Mouse (Mus musculus) mammary gland, adult 2 months (tissue): ENCODE measurements around the gene Fam219a. TPM values are rescaled to one million over a fixed set of nuclear protein-coding genes. Genes with fewer than 3 reads are reported as not detected.

Experiments used
- polyA plus RNA-seq: library from polyadenylated mRNA; depleted of rRNA; stranded (reverse); fragments of >200 nt; gene quantifications from 2 replicates; pipeline ENCODE4 v1.2.3, GENCODE M21; 2012; ENCODE audit warnings: low replicate concordance; rRNA removed

The Fam219a gene
- 20.6 and 53.7 TPM in 2 replicates for polyA plus RNA-seq

DNA sequence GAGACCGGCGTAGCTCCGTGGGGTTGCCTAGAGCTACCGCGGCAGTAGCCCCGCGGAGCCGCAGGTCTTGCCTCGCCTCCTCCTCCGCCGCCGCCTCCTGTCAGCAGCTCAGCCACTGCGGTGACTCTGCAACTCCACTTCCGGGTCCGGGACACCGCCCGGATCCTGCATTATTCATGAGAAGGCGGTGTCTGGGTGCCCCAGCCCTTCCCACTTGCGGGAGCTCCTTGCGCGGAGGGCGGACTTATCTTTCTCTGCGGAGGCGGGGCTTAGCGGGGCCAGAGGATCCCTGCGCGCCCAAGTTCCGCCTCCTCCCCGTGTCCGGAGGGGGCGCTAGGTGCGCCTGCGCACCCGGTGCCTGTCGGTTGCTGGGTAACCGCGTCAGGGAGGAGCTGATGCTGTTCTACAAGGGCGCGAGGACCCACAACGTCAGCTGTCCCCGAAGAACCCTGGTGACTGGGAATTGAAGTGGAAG, at the start of gene Fam219a, which contains the start of gene Dnaic1:
Fam219a (minus strand) TSS at position 128 of the 475 bp plus-strand sequence.
Dnaic1 (plus strand) TSS at position 365 of the 475 bp plus-strand sequence.

DNA sequence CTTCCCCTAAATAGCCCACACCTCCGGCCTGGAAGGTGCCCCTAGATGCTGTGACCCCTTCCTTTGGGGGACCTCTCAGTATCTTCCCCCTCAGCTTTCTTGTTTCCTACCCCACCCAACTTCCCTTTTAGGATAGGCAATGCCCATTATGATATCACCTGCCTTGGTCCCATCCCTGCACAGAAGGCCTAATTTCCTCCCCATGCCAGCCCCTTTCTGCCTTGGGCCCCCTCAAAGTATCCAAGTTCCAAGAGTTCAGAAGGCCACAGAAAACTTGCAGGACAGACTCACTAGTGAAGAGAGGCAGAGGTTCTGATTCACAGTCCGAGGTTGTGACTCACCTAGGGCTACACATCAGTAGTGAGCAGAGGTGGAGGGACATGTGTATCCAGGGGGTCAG, 52.1 kb downstream of the Fam219a start, which contains the start of gene 1110017D15Rik:
1110017D15Rik (minus strand) TSS at position 101 of the 400 bp plus-strand sequence.

DNA sequence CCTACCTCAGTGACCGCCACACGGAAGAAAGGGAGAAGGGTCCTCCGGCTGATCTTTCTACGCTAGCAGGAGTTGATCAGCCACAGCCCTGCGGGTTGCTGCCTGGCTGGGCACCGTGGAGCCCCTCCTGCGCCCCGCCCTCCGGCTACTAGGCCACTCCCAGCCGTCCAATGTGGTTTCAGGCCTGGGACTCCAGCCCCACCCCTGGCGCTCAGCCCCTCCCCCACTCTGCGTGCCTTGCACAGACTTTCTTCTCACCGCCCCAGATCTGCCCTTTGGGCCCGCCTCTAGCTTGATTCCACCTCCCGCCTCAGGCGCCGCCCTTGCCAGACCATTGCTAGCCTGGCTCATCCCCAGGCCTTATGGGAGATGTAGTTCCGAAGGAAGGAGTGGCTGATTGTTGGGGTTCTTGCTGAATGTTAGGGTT, 66.3 kb downstream of the Fam219a start, which contains the start of gene AI464131:
AI464131 (minus strand) TSS at position 91 of the 427 bp plus-strand sequence.

Other genes starting within 250 kb of the Fam219a start
- 20.2 and 39.6 TPM in 2 replicates for gene Ubap1, start 220.5 kb downstream of the Fam219a start, polyA plus RNA-seq
- 0.57 and 0.96 TPM in 2 replicates for gene Kif24, start 104.7 kb downstream of the Fam219a start, polyA plus RNA-seq
- 7.7 and 16.9 TPM in 2 replicates for gene Nudt2, start 104.4 kb downstream of the Fam219a start, polyA plus RNA-seq
- 27.6 and 30.7 TPM in 2 replicates for gene AI464131, start 66.5 kb downstream of the Fam219a start, polyA plus RNA-seq
- gene 1110017D15Rik, start 52.2 kb downstream of the Fam219a start, polyA plus RNA-seq, result 0.11 and 0.49 TPM in 2 replicates
- gene Dnaic1, start 237 bp upstream of the Fam219a start, polyA plus RNA-seq, result 13.4 and 15.1 TPM in 2 replicates
- gene Enho, start 70.8 kb upstream of the Fam219a start, polyA plus RNA-seq, result 43.2 and 78.8 TPM in 2 replicates
- 15.1 and 23.7 TPM in 2 replicates for gene Cntfr, start 127.6 kb upstream of the Fam219a start, polyA plus RNA-seq
- 119 and 149 TPM in 2 replicates for gene Il11ra1, start 130.5 kb upstream of the Fam219a start, polyA plus RNA-seq
- gene Rpp25l, start 144.0 kb upstream of the Fam219a start, polyA plus RNA-seq, result 42.2 and 67.4 TPM in 2 replicates
- gene Dctn3, start 153.6 kb upstream of the Fam219a start, polyA plus RNA-seq, result 42.8 and 57.2 TPM in 2 replicates
- gene Arid3c, start 161.6 kb upstream of the Fam219a start, polyA plus RNA-seq, result not detected in 2 replicates
- 84.5 and 103 TPM in 2 replicates for gene Galt, start 185.7 kb upstream of the Fam219a start, polyA plus RNA-seq
- gene Sigmar1, start 186.6 kb upstream of the Fam219a start, polyA plus RNA-seq, result 166 and 179 TPM in 2 replicates
- 59.3 and 76.6 TPM in 2 replicates for gene Ccl27a, start 204.7 kb upstream of the Fam219a start, polyA plus RNA-seq